Mouse (Mus musculus) cerebellum, adult 9-10 months (tissue): ENCODE data around the gene Snx25.

Experiments used
- DNase-seq: peaks from one replicate; pipeline ENCODE4 v3.0.0; 2022

Gene Snx25

GRCm38 (mm10) chr8:46007050-46007672, 144.8 kb downstream of the Snx25 start:
- DNase-seq, result no peak

- no peak for DNase-seq
Measured at GRCm38 (mm10) chr8:46005596-46005995, 146.4 kb downstream of the Snx25 start, which contains the start of gene Ankrd37. Ankrd37 (minus strand) TSS chr8:46005707.

GRCm38 (mm10) chr8:45999784-46000705, 151.9 kb downstream of the Snx25 start:
- peak; percentile 100 for DNase-seq

GRCm38 (mm10) chr8:45999138-45999783, 152.7 kb downstream of the Snx25 start, which contains the start of gene Lrp2bp:
Lrp2bp (plus strand) TSS chr8:45999303.
- no peak for DNase-seq

- DNase-seq, result peak; percentile 37
Measured at GRCm38 (mm10) chr8:45998228-45998627, 153.7 kb downstream of the Snx25 start.

- DNase-seq, result no peak
Measured at GRCm38 (mm10) chr8:45995576-45995975, 156.4 kb downstream of the Snx25 start.

- no peak for DNase-seq
Measured at GRCm38 (mm10) chr8:45994111-45994510, 157.8 kb downstream of the Snx25 start.

- no peak for DNase-seq
Measured at GRCm38 (mm10) chr8:45990631-45991310, 161.2 kb downstream of the Snx25 start.

- DNase-seq, result no peak
Measured at GRCm38 (mm10) chr8:45988189-45988588, 163.8 kb downstream of the Snx25 start.

- DNase-seq, result no peak
Measured at GRCm38 (mm10) chr8:45986665-45987064, 165.3 kb downstream of the Snx25 start.
